Mouse (Mus musculus): ENCODE measurements around the gene Fam181a.

DNA sequence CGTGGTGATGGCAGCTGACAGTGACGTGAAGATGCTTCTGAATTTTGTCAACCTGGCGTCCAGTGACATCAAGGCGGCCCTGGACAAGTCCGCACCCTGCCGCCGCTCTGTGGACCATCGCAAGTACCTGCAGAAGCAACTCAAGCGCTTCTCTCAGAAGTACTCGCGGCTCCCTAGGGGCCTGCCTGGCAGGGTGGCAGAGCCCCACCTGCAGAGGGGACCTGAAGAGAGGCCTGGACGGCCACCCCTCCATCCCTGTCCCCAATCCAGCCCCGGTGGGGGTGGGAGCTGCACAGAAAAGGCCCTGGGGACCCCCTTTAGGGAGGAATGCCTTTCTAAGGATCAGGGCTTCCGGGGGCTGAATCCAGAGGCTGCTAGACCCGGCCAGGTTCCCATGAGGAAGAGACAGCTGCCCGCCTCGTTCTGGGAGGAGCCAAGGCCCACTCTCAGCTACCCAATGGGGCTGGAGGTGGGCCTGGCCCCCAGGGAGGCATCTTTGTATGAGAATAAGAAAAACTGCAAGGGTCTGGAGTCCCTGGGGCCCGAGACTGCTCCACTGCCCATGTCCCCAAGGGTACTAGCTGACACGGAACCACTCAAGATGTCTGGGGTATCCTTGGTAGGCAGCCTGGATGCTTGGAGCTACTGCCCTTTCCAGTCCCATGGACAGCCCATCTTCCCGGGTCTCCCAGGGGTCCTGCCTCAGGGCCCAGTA, 5.2 kb downstream of the Fam181a start:
- no peak for TF ChIP-seq POLR2A (IDR thresholded peaks at IDR 0.05; ENCODE audit: low read depth, low read length)
- TF ChIP-seq RCOR1 (conservative IDR thresholded peaks at IDR 0.05; ENCODE audit: low read depth, low read length) = no peak
- no peak for TF ChIP-seq SIN3A (IDR thresholded peaks at IDR 0.05; ENCODE audit: low read length)

All from CH12.LX (cell line).